Mouse (Mus musculus) liver, embryonic 12.5 days (tissue): ENCODE measurements at regions not wholly inside any gene's neighbourhood (a gene's known extent, or its start where the extent isn't known, plus 50 kb on each side); places are given as distances from the start of the nearest gene placed in this dataset.

Experiments used
- ATAC-seq: fragments of 200-750 bp; cut with Nextera tagmentation; 2 replicates; pipeline ENCODE4 v1.8.0; 2017; ENCODE audit warnings: moderate number of reproducible peaks, mild to moderate bottlenecking, moderate library complexity
- H3K27ac ChIP-seq: fragments of 300-500 bp; sonication (generic); 2 replicates; pipeline ENCODE4 v1.5.1; 2016; ENCODE audit warnings: mild to moderate bottlenecking
- H3K27me3 ChIP-seq: fragments of 300-500 bp; sonication (generic); replicated peaks from 2 replicates; pipeline ENCODE4 v1.6.1; 2016; ENCODE audit warnings: mild to moderate bottlenecking, moderate library complexity
- H3K36me3 ChIP-seq: fragments of 300-500 bp; sonication (generic); 2 replicates; pipeline ENCODE4 v1.6.1; 2016; ENCODE audit warnings: mild to moderate bottlenecking, moderate library complexity
- H3K4me1 ChIP-seq: fragments of 300-500 bp; sonication (generic); 2 replicates; pipeline ENCODE4 v1.6.1; 2016
- H3K4me2 ChIP-seq: fragments of 300-500 bp; sonication (generic); 2 replicates; pipeline ENCODE4 v1.6.1; 2016; ENCODE audit warnings: mild to moderate bottlenecking, moderate library complexity
- H3K4me3 ChIP-seq: fragments of 300-500 bp; sonication (generic); 2 replicates; pipeline ENCODE4 v1.5.1; 2016; ENCODE audit warnings: mild to moderate bottlenecking, moderate library complexity
- H3K9ac ChIP-seq: fragments of 300-500 bp; sonication (generic); 2 replicates; pipeline ENCODE4 v1.6.1; 2016; ENCODE audit warnings: mild to moderate bottlenecking, moderate library complexity
- H3K9me3 ChIP-seq: fragments of 300-500 bp; sonication (generic); replicated peaks from 2 replicates; pipeline ENCODE4 v1.6.1; 2016; ENCODE audit warnings: mild to moderate bottlenecking, moderate library complexity
- WGBS: fragments of 180-500 bp; shearing (Covaris S2); methylation state at CpG from one replicate; pipeline ENCODE4 v1.1.7; 2016; ENCODE audit not compliant: insufficient replicate concordance; 5-methylcytosine and 5-hydroxymethylcytosine counted together

GRCm38 (mm10) chr11:22620912-22621705 lies 109.2 kb downstream of the Tmem17 start:
- H3K27me3 ChIP-seq, result no peaks in the 10 kb centered on the region
- no peak overlapping the region for H3K9ac ChIP-seq
- no peaks in the 10 kb centered on the region for H3K9me3 ChIP-seq
- ATAC-seq, result no peak
- WGBS, result 71% methylated on average over 8 of the region's 8 CpGs
- H3K27ac ChIP-seq, result no peak overlapping the region
- no peak overlapping the region for H3K4me3 ChIP-seq
- no peaks in the 10 kb centered on the region for H3K36me3 ChIP-seq
- H3K4me2 ChIP-seq, result no peak overlapping the region
- peaks cover 5% of the 10 kb centered on the region; the same call in 1 of the 2 replicates for H3K4me1 ChIP-seq

- no peak overlapping the region for H3K4me2 ChIP-seq
- H3K27ac ChIP-seq, result no peak overlapping the region
- no peaks in the 10 kb centered on the region for H3K27me3 ChIP-seq
- H3K9ac ChIP-seq, result no peak overlapping the region
- H3K9me3 ChIP-seq, result no peaks in the 10 kb centered on the region
- WGBS, result 58% methylated on average over 6 of the region's 6 CpGs
- H3K4me1 ChIP-seq, result peaks cover 5% of the 10 kb centered on the region; the same call in 1 of the 2 replicates
- no peak overlapping the region for H3K4me3 ChIP-seq
- no peaks in the 10 kb centered on the region for H3K36me3 ChIP-seq
- no peak for ATAC-seq
These were observed 110.0 kb downstream of the Tmem17 start for GRCm38 (mm10) chr11:22621868-22622267.

- H3K27ac ChIP-seq, result no peak overlapping the region
- H3K36me3 ChIP-seq, result no peaks in the 10 kb centered on the region
- H3K4me3 ChIP-seq, result no peak overlapping the region
- no peaks in the 10 kb centered on the region for H3K4me1 ChIP-seq
- H3K4me2 ChIP-seq, result no peak overlapping the region
- WGBS, result 47% methylated on average over 8 of the region's 8 CpGs
- H3K9me3 ChIP-seq, result no peaks in the 10 kb centered on the region
- H3K9ac ChIP-seq, result no peak overlapping the region
- H3K27me3 ChIP-seq, result no peaks in the 10 kb centered on the region
- no peak for ATAC-seq
These were observed 110.7 kb downstream of the Tmem17 start for GRCm38 (mm10) chr11:22622496-22622997.

- ATAC-seq, result no peak
- no peaks in the 10 kb centered on the region for H3K4me1 ChIP-seq
- H3K4me2 ChIP-seq, result no peak overlapping the region
- no peaks in the 10 kb centered on the region for H3K36me3 ChIP-seq
- H3K27ac ChIP-seq, result no peak overlapping the region
- no peak overlapping the region for H3K9ac ChIP-seq
- WGBS, result 64% methylated on average over 1 of the region's 1 CpGs
- H3K27me3 ChIP-seq, result no peaks in the 10 kb centered on the region
- no peaks in the 10 kb centered on the region for H3K9me3 ChIP-seq
- no peak overlapping the region for H3K4me3 ChIP-seq
These were observed 114.5 kb downstream of the Tmem17 start for GRCm38 (mm10) chr11:22626407-22626806.

DNA sequence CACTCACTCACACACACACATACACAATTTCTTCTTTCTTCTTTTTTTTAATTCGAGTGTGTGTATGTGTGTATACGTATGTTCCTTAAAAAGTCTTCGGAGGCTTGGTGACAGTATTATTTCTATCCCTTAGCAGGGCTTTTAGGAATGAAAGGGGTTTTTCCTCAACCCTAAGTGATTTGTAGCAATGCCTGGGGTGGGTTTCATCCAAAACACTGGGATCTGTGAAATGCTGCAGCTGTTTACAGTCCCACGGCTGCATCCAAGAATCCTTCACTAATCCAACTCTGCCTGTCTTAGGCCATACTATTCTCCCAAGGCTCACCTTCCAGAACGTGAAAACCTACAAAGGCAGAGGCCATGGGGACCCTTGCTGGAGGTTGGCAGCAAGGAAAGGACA lies 116.6 kb downstream of the Tmem17 start:
- Histone ChIP-seq H3K36me3 (no peaks in the 10 kb centered on the region), H3K9ac (no peak overlapping the region), H3K27me3 (no peaks in the 10 kb centered on the region), H3K4me1 (no peaks in the 10 kb centered on the region), H3K4me3 (no peak overlapping the region), H3K27ac (no peak overlapping the region), H3K4me2 (no peak overlapping the region), H3K9me3 (no peaks in the 10 kb centered on the region)
- no peak for ATAC-seq
- 79% methylated on average over 5 of the region's 5 CpGs for WGBS

GRCm38 (mm10) chr11:22628979-22629378 lies 117.1 kb downstream of the Tmem17 start:
- no peak overlapping the region for H3K27ac ChIP-seq
- 71% methylated on average over 5 of the region's 5 CpGs for WGBS

DNA sequence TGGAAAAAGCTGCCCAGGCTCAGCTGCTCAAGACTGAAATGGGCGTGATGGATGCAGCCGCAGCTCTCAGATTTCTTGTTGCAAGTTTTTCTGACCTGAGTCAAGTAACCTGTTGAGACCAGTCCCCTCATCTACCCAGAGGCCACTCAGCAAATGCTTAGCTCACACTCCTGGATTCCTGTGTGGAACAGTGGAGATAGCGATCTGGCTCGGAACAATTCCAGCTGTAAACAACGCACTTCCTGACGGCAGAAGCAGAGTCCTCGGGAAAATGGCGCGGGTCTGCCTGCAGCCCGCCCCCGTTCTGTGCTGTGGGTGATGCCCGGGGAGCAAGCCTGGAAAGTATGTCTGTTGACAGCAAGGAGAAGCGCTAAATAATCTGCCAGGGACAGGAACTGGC lies 117.7 kb downstream of the Tmem17 start:
- Histone ChIP-seq H3K4me2 (peak overlapping the region; percentile 50), H3K9ac (no peak overlapping the region), H3K36me3 (no peaks in the 10 kb centered on the region), H3K4me1 (no peaks in the 10 kb centered on the region), H3K27me3 (no peaks in the 10 kb centered on the region), H3K4me3 (peak overlapping the region; percentile 8; the same call in 1 of the 2 replicates), H3K9me3 (no peaks in the 10 kb centered on the region), H3K27ac (no peak overlapping the region)
- 0 out of 2 replicates have a peak, but pooled peaks have one; percentile 24 for ATAC-seq
- WGBS, result 16% methylated on average over 13 of the region's 13 CpGs

More at GRCm38 (mm10) chr11:22628979-22629378, 117.1 kb downstream of the Tmem17 start:
- no peaks in the 10 kb centered on the region for H3K36me3 ChIP-seq
- H3K9me3 ChIP-seq, result no peaks in the 10 kb centered on the region
- no peak overlapping the region for H3K4me2 ChIP-seq
- ATAC-seq, result no peak
- no peak overlapping the region for H3K9ac ChIP-seq
- H3K27me3 ChIP-seq, result no peaks in the 10 kb centered on the region
- H3K4me1 ChIP-seq, result no peaks in the 10 kb centered on the region
- H3K4me3 ChIP-seq, result no peak overlapping the region

DNA sequence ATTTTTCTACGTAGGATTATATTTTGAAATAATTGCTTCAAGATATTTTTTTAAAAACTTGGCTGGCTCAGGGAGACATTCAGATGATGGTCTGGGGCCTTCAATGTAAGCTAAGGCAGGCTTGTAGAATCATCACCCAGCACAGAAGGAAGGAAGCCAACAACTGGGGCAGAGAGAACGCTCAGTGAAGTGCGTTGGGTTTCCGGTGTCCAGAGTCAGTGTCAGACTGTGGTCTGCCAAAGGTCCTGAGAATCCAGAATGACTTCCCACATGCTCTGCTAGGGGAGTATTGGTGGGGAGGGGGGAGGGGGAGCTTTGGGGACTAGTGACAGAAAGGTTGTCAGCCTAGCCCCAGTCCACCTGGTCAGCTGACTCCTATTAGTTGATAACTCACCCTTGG lies 118.1 kb downstream of the Tmem17 start:
- Histone ChIP-seq H3K9ac (no peak overlapping the region), H3K4me3 (no peak overlapping the region; the same call in 1 of the 2 replicates), H3K27ac (no peak overlapping the region), H3K4me2 (peak overlapping the region; percentile 50), H3K36me3 (no peaks in the 10 kb centered on the region), H3K9me3 (no peaks in the 10 kb centered on the region), H3K4me1 (no peaks in the 10 kb centered on the region), H3K27me3 (no peaks in the 10 kb centered on the region)
- WGBS, result 13% methylated on average over 4 of the region's 4 CpGs
- no peak for ATAC-seq

DNA sequence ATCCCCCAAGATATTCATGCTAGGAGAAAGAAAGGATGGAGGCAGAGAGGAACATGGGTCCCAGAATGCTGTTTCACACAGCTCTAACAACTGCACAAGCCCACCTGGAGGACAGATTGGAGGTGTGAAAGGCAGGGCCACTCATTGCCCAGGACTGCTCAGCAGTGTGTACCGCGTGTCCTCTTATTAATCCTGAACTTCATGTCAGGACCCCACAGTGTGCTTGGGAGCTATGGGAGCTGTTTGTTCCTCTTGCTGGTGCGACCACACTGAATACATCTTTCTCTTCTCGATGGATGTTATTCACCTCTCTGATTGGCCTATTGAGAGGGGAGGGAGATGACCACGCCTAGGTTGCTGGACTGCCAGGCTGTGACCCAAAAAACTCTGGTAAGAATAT lies 119.1 kb downstream of the Tmem17 start:
- Histone ChIP-seq H3K9ac (no peak overlapping the region), H3K4me1 (no peaks in the 10 kb centered on the region), H3K4me3 (no peak overlapping the region), H3K36me3 (no peaks in the 10 kb centered on the region), H3K27ac (no peak overlapping the region), H3K4me2 (no peak overlapping the region), H3K27me3 (no peaks in the 10 kb centered on the region), H3K9me3 (no peaks in the 10 kb centered on the region)
- ATAC-seq, result no peak
- 68% methylated on average over 5 of the region's 5 CpGs for WGBS

DNA sequence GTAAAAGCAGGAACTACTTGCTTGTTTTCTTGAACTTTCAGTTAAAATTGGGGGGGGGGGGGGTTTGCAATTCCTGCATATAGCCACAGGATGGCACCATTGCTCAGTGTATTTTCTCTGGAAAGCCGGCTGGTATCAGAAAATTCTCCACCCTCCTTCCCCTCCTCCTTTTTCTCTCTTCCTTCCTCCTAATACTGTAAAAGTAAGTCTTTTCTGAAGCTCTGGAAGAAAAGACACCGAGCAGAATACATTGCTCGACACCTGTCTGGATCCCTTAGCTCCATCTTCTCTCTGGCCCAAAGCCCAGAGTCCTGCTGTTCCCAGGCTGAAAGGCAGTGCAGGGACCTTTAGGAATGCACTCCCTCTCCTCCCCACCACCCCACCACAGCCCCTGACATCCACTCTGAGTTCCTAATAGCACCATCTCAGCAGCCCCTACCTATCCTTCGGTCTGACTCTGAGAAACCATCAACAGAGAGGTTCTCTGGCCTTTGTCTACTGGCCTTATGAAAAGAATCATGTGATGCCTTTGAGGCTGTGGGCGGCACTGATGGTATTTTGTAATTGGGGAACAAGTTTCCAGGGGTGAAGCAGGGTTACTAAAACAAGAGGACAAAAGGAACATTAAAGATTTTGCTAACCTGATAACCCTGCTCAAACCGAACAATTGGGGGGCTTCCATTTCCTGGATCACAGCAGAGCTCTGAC lies 119.9 kb downstream of the Tmem17 start:
- no peak overlapping the region for H3K4me3 ChIP-seq
- WGBS, result 23% methylated on average over 6 of the region's 6 CpGs
- no peak overlapping the region for H3K9ac ChIP-seq
- H3K27me3 ChIP-seq, result 0 out of 2 replicates have a peak, but pooled peaks cover 2% of the 10 kb centered on the region
- H3K4me1 ChIP-seq, result no peaks in the 10 kb centered on the region
- no peak overlapping the region for H3K27ac ChIP-seq
- no peak overlapping the region for H3K4me2 ChIP-seq
- no peak for ATAC-seq
- H3K9me3 ChIP-seq, result no peaks in the 10 kb centered on the region
- H3K36me3 ChIP-seq, result no peaks in the 10 kb centered on the region

DNA sequence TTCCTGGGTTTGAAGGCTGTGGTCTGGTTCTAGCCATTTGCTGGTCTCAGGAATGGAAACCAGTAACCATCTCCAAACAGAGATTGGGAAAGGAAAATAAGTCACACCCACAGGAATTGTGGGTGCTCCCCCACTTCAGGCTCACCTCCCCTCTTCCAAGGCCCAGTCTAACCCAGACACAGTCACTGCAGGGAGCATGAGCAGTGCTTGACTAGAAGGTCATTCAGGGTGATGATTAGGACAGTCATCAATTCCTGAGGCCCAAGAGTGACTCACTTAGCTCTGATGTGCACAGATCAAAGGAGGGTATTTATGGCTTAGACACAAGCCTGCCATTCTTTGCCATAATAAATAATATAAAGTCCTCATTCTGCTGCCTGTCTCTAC lies 120.4 kb downstream of the Tmem17 start:
- Histone ChIP-seq H3K27ac (no peak overlapping the region), H3K4me2 (no peak overlapping the region), H3K4me1 (no peaks in the 10 kb centered on the region), H3K4me3 (no peak overlapping the region), H3K36me3 (no peaks in the 10 kb centered on the region), H3K27me3 (0 out of 2 replicates have a peak, but pooled peaks cover 5% of the 10 kb centered on the region), H3K9ac (no peak overlapping the region), H3K9me3 (no peaks in the 10 kb centered on the region)
- ATAC-seq, result no peak

DNA sequence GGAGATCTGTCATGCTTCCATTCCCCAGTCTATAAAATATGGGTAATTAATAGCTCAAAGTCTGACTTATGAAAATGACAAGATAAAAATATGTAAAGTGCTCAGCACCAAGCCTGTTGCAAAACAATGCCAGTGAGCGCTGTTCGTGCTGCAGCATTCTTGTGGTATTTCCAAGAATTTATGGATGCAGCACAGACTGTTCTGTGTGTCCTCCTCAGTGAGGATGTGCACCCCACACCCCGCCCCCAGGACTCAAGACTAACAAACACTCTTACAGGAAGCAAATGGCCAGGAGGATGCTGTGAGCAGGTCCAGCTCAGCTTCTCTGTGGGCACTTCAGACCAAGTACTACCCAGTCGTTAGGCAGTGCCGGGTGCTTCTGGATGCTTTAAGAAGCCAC lies 121.1 kb downstream of the Tmem17 start:
- Histone ChIP-seq H3K4me1 (no peaks in the 10 kb centered on the region), H3K36me3 (no peaks in the 10 kb centered on the region), H3K9me3 (no peaks in the 10 kb centered on the region), H3K27me3 (0 out of 2 replicates have a peak, but pooled peaks cover 5% of the 10 kb centered on the region), H3K4me2 (no peak overlapping the region), H3K9ac (no peak overlapping the region), H3K4me3 (no peak overlapping the region), H3K27ac (no peak overlapping the region)
- ATAC-seq, result no peak
- WGBS, result 57% methylated on average over 5 of the region's 5 CpGs
